Mouse (Mus musculus) urinary bladder, adult 2 months (tissue): Measurements from ENCODE around the gene Actr1b. TPM values are rescaled to one million over a fixed set of nuclear protein-coding genes. Genes with fewer than 3 reads are reported as not detected.

Experiments
- DNase-seq: peaks from one replicate; pipeline ENCODE4 v3.0.0; 2022; ENCODE audit warnings: low spot score
- polyA plus RNA-seq: library from polyadenylated mRNA; depleted of rRNA; stranded (reverse); fragments of >200 nt; gene quantifications from 2 replicates; pipeline ENCODE4 v1.2.3, GENCODE M21; 2012; rRNA removed

The Actr1b gene
- polyA plus RNA-seq, 1 experiment, result 141 TPM

DNA sequence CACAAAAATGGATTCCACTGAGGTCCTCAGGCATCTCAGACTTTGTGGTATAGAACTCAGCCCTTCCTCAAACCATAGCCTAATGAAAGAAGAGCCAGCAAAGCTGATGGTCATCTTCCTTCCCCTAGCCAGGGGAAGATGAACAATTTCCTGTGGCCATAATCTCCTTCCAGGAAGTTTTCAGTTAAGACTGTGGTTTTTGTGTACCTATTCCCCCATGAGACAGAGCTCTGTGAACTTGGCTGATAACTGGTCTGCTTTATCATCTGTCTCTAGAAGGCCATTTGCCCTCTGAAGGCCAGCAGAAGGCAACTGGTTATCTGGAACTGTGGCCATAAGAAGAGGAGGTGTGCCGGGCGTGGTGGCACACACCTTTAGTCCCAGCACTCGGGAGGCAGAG is 58.0 kb downstream of the Actr1b start:
- no peak for DNase-seq

DNA sequence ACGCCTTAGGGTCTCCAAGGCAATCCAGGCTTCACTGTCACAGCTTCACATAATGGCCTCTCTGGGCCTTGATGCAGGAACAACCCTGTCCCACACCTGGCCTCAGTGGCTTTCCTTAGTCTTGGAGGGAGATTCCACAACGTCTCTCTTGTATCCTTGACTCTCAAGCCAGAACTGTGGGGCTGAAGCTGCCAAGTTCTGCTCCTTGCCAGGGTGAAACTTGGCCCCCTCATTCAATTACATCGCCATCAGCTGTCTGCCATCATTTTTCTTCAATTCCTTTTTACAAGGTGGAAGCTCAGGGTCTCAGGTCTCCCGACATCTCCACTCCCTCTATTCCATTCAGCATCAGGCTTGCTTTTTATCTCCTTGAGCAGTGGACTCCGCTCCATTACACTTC is 59.2 kb downstream of the Actr1b start:
- DNase-seq, result no peak

Other genes starting within 250 kb of the Actr1b start
- 8.6 and 9.1 TPM in 2 replicates for gene Cnnm4, start 242.8 kb downstream of the Actr1b start, polyA plus RNA-seq
- gene Cnnm3, start 202.6 kb downstream of the Actr1b start, polyA plus RNA-seq, result 15.2 and 17.6 TPM in 2 replicates
- gene Ankrd23, start 177.5 kb downstream of the Actr1b start, polyA plus RNA-seq, result 21.3 and 26.1 TPM in 2 replicates
- gene Gm42417, start 175.0 kb downstream of the Actr1b start, polyA plus RNA-seq, result 0.12 and 0.25 TPM in 2 replicates
- 19.6 and 26.7 TPM in 2 replicates for gene Ankrd39, start 167.0 kb downstream of the Actr1b start, polyA plus RNA-seq
- gene Sema4c, start 156.1 kb downstream of the Actr1b start, polyA plus RNA-seq, result 25.6 and 30.8 TPM in 2 replicates
- gene Fam178b, start 31.2 kb downstream of the Actr1b start, polyA plus RNA-seq, result 4.3 TPM in 2 replicates
- 400 and 450 TPM in 2 replicates for gene Cox5b, start 23.0 kb downstream of the Actr1b start, polyA plus RNA-seq
- 0.10 and 0.14 TPM in 2 replicates for gene 4933424G06Rik, start 4.3 kb downstream of the Actr1b start, polyA plus RNA-seq
- 1.1 and 1.2 TPM in 2 replicates for gene Zap70, start 47.4 kb upstream of the Actr1b start, polyA plus RNA-seq
- gene Tmem131, start 229.2 kb upstream of the Actr1b start, polyA plus RNA-seq, result 15.0 and 26.4 TPM in 2 replicates